20 mouse cellular contexts compared by ENCODE assay signal in genomic region chr7:24563191-24563836, GRCm38 (mm10). TPM values are rescaled to one million over a fixed set of nuclear protein-coding genes. Genes with fewer than 3 reads are reported as not detected.
DNase-seq lines count a peak whose midpoint lies in the region; ATAC-seq and TF ChIP-seq lines count a peak whose summit lies in the region.
"Had no signal": no experiment of that assay in that cellular context is flagged by ENCODE, and none has a peak within 500 bp of the region (broad histone marks: within the 10 kb centered on the region; RNA-seq: fewer than 3 reads in every experiment).

No protein-coding gene starts in this region.

- H3K27me3 ChIP-seq in kidney, embryonic 15.5 days, result no peaks in the 10 kb centered on the region
- H3K27me3 ChIP-seq in E14TG2a.4 (ENCODE audit: insufficient read depth, low read length), result no peaks in the 10 kb centered on the region
- H3K27me3 ChIP-seq: embryonic facial prominence, embryonic 12.5 days; forebrain, embryonic 13.5 days; forebrain, embryonic 15.5 days had no signal

- DNase-seq in kidney, adult 11 months, result no peak
- DNase-seq in A20 (ENCODE audit: low read depth, low spot score), result peak; percentile 85
- no peak for DNase-seq in embryo, embryonic 10 days (ENCODE audit: low spot score)
- DNase-seq: adrenal gland, adult 2 months; adrenal gland, postnatal 10 days; adrenal gland, postnatal 25 days; cerebellum, adult 11 months; cerebellum, adult 18-20 months; cerebellum, adult 8-10 months; cerebellum, adult 9-11 months; cerebellum, postnatal 14 days; cerebellum, postnatal 36 days; forebrain, postnatal 0 days had no signal

- H3K4me1 ChIP-seq in kidney, embryonic 15.5 days, result peaks cover 7% of the 10 kb centered on the region; the same call in 1 of the 2 replicates
- H3K4me1 ChIP-seq in E14TG2a.4 (replicated peaks; ENCODE audit: low read depth, low read length), result peaks cover 86% of the 10 kb centered on the region
- H3K4me1 ChIP-seq: embryonic facial prominence, embryonic 10.5 days; embryonic facial prominence, embryonic 12.5 days; forebrain, embryonic 13.5 days; forebrain, embryonic 15.5 days had no signal

- H3K9ac ChIP-seq in kidney, embryonic 15.5 days, result no peak overlapping the region
- H3K9ac ChIP-seq: embryonic facial prominence, embryonic 12.5 days; forebrain, embryonic 13.5 days; forebrain, embryonic 15.5 days; forebrain, postnatal 0 days had no signal

- peaks cover 90% of the 10 kb centered on the region for H3K36me3 ChIP-seq in kidney, embryonic 15.5 days
- peaks cover 87% of the 10 kb centered on the region for H3K36me3 ChIP-seq in E14TG2a.4 (ENCODE audit: insufficient read depth, low read length)

- 49% methylated on average over 8 of the region's 8 CpGs for WGBS in kidney, embryonic 15.5 days

- no peak overlapping the region; the same call in 1 of the 2 replicates for H3K27ac ChIP-seq in kidney, embryonic 15.5 days
- H3K27ac ChIP-seq: embryonic facial prominence, embryonic 10.5 days; embryonic facial prominence, embryonic 12.5 days; forebrain, embryonic 13.5 days; forebrain, embryonic 15.5 days had no signal

- no peak overlapping the region for H3K4me2 ChIP-seq in kidney, embryonic 15.5 days
- H3K4me2 ChIP-seq: embryonic facial prominence, embryonic 12.5 days; forebrain, embryonic 13.5 days; forebrain, embryonic 15.5 days had no signal

- peak; percentile 19; the same call in 1 of the 2 replicates for ATAC-seq in kidney, embryonic 15.5 days (replicated peaks; ENCODE audit: low FRiP score)
- ATAC-seq: forebrain, embryonic 13.5 days; forebrain, embryonic 15.5 days; forebrain, postnatal 0 days had no signal

- no peak overlapping the region for H3K4me3 ChIP-seq in kidney, embryonic 15.5 days (replicated peaks)
- 0 out of 2 replicates have a peak overlapping the region, but pooled peaks have one; percentile 4 for H3K4me3 ChIP-seq in E14TG2a.4 (replicated peaks; ENCODE audit: low read length)
- H3K4me3 ChIP-seq: embryonic facial prominence, embryonic 10.5 days; embryonic facial prominence, embryonic 12.5 days; forebrain, embryonic 13.5 days; forebrain, embryonic 15.5 days had no signal

- TF ChIP-seq CTCF in E14TG2a.4 (conservative IDR thresholded peaks at IDR 0.05; ENCODE audit: low read length), result no peak

- H3K9me3 ChIP-seq in kidney, embryonic 15.5 days (replicated peaks), result no peaks in the 10 kb centered on the region
- H3K9me3 ChIP-seq in E14TG2a.4 (ENCODE audit: low read length), result no peaks in the 10 kb centered on the region
- H3K9me3 ChIP-seq: embryonic facial prominence, embryonic 10.5 days; embryonic facial prominence, embryonic 12.5 days; forebrain, embryonic 13.5 days; forebrain, embryonic 15.5 days had no signal

RNA-seq across cellular contexts. Expression of gene Xrcc1, which starts 17.2 kb away (rescaled TPM):
- polyA plus RNA-seq in kidney, embryonic 15.5 days (2015; fragmentation: Nextera tagmentation; extraction: Ambion mirVana), result 117 and 137 TPM in 2 replicates

RNA-seq across cellular contexts. Expression of gene Pinlyp, which starts 17.4 kb away (rescaled TPM):
- 0.31 and 0.33 TPM in 2 replicates for polyA plus RNA-seq in kidney, embryonic 15.5 days (2015; fragmentation: Nextera tagmentation; extraction: Ambion mirVana)
- polyA plus RNA-seq: adrenal gland, adult 2 months; embryonic facial prominence, embryonic 10.5 days; embryonic facial prominence, embryonic 12.5 days; forebrain, embryonic 11.5 days; forebrain, embryonic 13.5 days; forebrain, embryonic 15.5 days; forebrain, postnatal 0 days had no signal

RNA-seq across cellular contexts. Expression of gene Ethe1, which starts 24.0 kb away (rescaled TPM):
- 46.8 and 48.4 TPM in 2 replicates for polyA plus RNA-seq in kidney, embryonic 15.5 days (2015; fragmentation: Nextera tagmentation; extraction: Ambion mirVana)

RNA-seq across cellular contexts. Expression of gene Zfp575, which starts 24.1 kb away (rescaled TPM):
- 4.0 and 5.5 TPM in 2 replicates for polyA plus RNA-seq in kidney, embryonic 15.5 days (2015; fragmentation: Nextera tagmentation; extraction: Ambion mirVana)

RNA-seq across cellular contexts. Expression of gene Irgq, which starts 32.8 kb away (rescaled TPM):
- polyA plus RNA-seq in kidney, embryonic 15.5 days (2015; fragmentation: Nextera tagmentation; extraction: Ambion mirVana), result 7.4 and 8.3 TPM in 2 replicates
